Mouse (Mus musculus): Measurements from ENCODE around the gene Pitpna. TPM values are rescaled to one million over a fixed set of nuclear protein-coding genes. Genes with fewer than 3 reads are reported as not detected.
A peak's percentile ranks its signal among the peaks of the same experiment; 100 is the strongest.

Pitpna gene
- total and polyA plus RNA-seq, 2 experiments from 2014 or later, result 90.7 to 109 TPM

GRCm38 (mm10) chr11:75674875-75675274 lies 87.0 kb downstream of the Pitpna start:
- Histone ChIP-seq H3K4me2 (ENCODE audit: low read depth, low read length) (no peak overlapping the region), H3K9ac (replicated peaks; ENCODE audit: low read length) (no peak overlapping the region), H3K27ac (no peak overlapping the region), H3K9me3 (ENCODE audit: low read length) (no peaks in the 10 kb centered on the region), H3K27me3 (ENCODE audit: insufficient read depth, low read length) (no peaks in the 10 kb centered on the region), H3K4me3 (ENCODE audit: low read length) (no peak overlapping the region), H3K36me3 (ENCODE audit: insufficient read depth, low read length) (peaks cover 13% of the 10 kb centered on the region), H3K4me1 (ENCODE audit: insufficient read depth, low read length) (no peaks in the 10 kb centered on the region)
- WGBS, result 68% methylated on average over 3 of the region's 3 CpGs
- no peak for DNase-seq (ENCODE audit: low spot score)
- ATAC-seq, result no peak
- TF ChIP-seq CTCF (IDR thresholded peaks at IDR 0.05; ENCODE audit: low read depth), result no peak

GRCm38 (mm10) chr11:75677881-75678746 lies 90.2 kb downstream of the Pitpna start:
- no peak for DNase-seq (ENCODE audit: low spot score)
- 93% methylated on average over 3 of the region's 3 CpGs for WGBS
- no peak for TF ChIP-seq CTCF (IDR thresholded peaks at IDR 0.05; ENCODE audit: low read depth)
- Histone ChIP-seq H3K27ac (peak overlapping the region; percentile 96; the same call in 1 of the 2 replicates), H3K9me3 (ENCODE audit: low read length) (no peaks in the 10 kb centered on the region), H3K9ac (replicated peaks; ENCODE audit: low read length) (peak overlapping the region; percentile 89; the same call in 1 of the 2 replicates), H3K27me3 (ENCODE audit: insufficient read depth, low read length) (no peaks in the 10 kb centered on the region), H3K4me3 (ENCODE audit: low read length) (peak overlapping the region; percentile 82), H3K4me1 (ENCODE audit: insufficient read depth, low read length) (peaks cover 9% of the 10 kb centered on the region; the same call in 1 of the 2 replicates), H3K36me3 (ENCODE audit: insufficient read depth, low read length) (no peaks in the 10 kb centered on the region), H3K4me2 (ENCODE audit: low read depth, low read length) (peak overlapping the region; percentile 75)
- ATAC-seq, result no peak

Small RNAs within 50 kb of the gene (microRNA-seq; reads per million reads assigned to microRNA genes)
- 0 reads per million in 2 experiments for gene Mir3971

Other genes with a start within 250 kb of the Pitpna start
- gene Rpa1, start 239.8 kb upstream of the Pitpna start, total RNA-seq (2014; rRNA removed), result 66.9 and 105 TPM in 2 replicates
- 51.1 and 55.5 TPM in 2 replicates for gene Rpa1, start 239.8 kb upstream of the Pitpna start, polyA plus RNA-seq (2015; fragmentation: Nextera tagmentation; extraction: Ambion mirVana)
- 12.7 and 14.1 TPM in 2 replicates for gene Smyd4, start 239.7 kb upstream of the Pitpna start, total RNA-seq (2014; rRNA removed)
- 17.1 and 17.7 TPM in 2 replicates for gene Smyd4, start 239.7 kb upstream of the Pitpna start, polyA plus RNA-seq (2015; fragmentation: Nextera tagmentation; extraction: Ambion mirVana)
- gene Serpinf1, start 165.4 kb upstream of the Pitpna start, total RNA-seq (2014; rRNA removed), result 56.6 and 57.6 TPM in 2 replicates
- 41.5 and 47.1 TPM in 2 replicates for gene Serpinf1, start 165.4 kb upstream of the Pitpna start, polyA plus RNA-seq (2015; fragmentation: Nextera tagmentation; extraction: Ambion mirVana)
- gene Serpinf2, start 148.5 kb upstream of the Pitpna start, total RNA-seq (2014; rRNA removed), result 0.05 TPM in 1 of 2 replicates, not detected in the other
- not detected in 2 replicates for gene Serpinf2, start 148.5 kb upstream of the Pitpna start, polyA plus RNA-seq (2015; fragmentation: Nextera tagmentation; extraction: Ambion mirVana)
- gene Wdr81, start 133.4 kb upstream of the Pitpna start, total RNA-seq (2014; rRNA removed), result 19.4 and 20.4 TPM in 2 replicates
- gene Wdr81, start 133.4 kb upstream of the Pitpna start, polyA plus RNA-seq (2015; fragmentation: Nextera tagmentation; extraction: Ambion mirVana), result 3.9 and 4.1 TPM in 2 replicates
- gene Tlcd2, start 126.4 kb upstream of the Pitpna start, total RNA-seq (2014; rRNA removed), result 1.0 and 3.4 TPM in 2 replicates
- 1.5 and 1.6 TPM in 2 replicates for gene Tlcd2, start 126.4 kb upstream of the Pitpna start, polyA plus RNA-seq (2015; fragmentation: Nextera tagmentation; extraction: Ambion mirVana)
- 118 and 126 TPM in 2 replicates for gene Prpf8, start 101.3 kb upstream of the Pitpna start, total RNA-seq (2014; rRNA removed)
- 25.9 and 29.4 TPM in 2 replicates for gene Prpf8, start 101.3 kb upstream of the Pitpna start, polyA plus RNA-seq (2015; fragmentation: Nextera tagmentation; extraction: Ambion mirVana)
- gene Rilp, start 78.0 kb upstream of the Pitpna start, total RNA-seq (2014; rRNA removed), result 3.9 and 6.6 TPM in 2 replicates
- gene Rilp, start 78.0 kb upstream of the Pitpna start, polyA plus RNA-seq (2015; fragmentation: Nextera tagmentation; extraction: Ambion mirVana), result 7.3 and 7.6 TPM in 2 replicates
- 3.3 and 3.7 TPM in 2 replicates for gene Scarf1, start 74.6 kb upstream of the Pitpna start, total RNA-seq (2014; rRNA removed)
- 3.5 and 3.6 TPM in 2 replicates for gene Scarf1, start 74.6 kb upstream of the Pitpna start, polyA plus RNA-seq (2015; fragmentation: Nextera tagmentation; extraction: Ambion mirVana)
- 31.3 and 36.2 TPM in 2 replicates for gene Slc43a2, start 56.4 kb upstream of the Pitpna start, total RNA-seq (2014; rRNA removed)
- 17.2 and 17.8 TPM in 2 replicates for gene Slc43a2, start 56.4 kb upstream of the Pitpna start, polyA plus RNA-seq (2015; fragmentation: Nextera tagmentation; extraction: Ambion mirVana)
- gene Inpp5k, start 42.9 kb downstream of the Pitpna start, total RNA-seq (2014; rRNA removed), result 52.1 and 53.2 TPM in 2 replicates
- gene Inpp5k, start 42.9 kb downstream of the Pitpna start, polyA plus RNA-seq (2015; fragmentation: Nextera tagmentation; extraction: Ambion mirVana), result 38.8 and 43.9 TPM in 2 replicates
- 20.5 and 22.4 TPM in 2 replicates for gene Myo1c, start 62.4 kb downstream of the Pitpna start, total RNA-seq (2014; rRNA removed)
- gene Myo1c, start 62.4 kb downstream of the Pitpna start, polyA plus RNA-seq (2015; fragmentation: Nextera tagmentation; extraction: Ambion mirVana), result 9.3 and 9.5 TPM in 2 replicates
- 83.3 and 111 TPM in 2 replicates for gene Crk, start 91.2 kb downstream of the Pitpna start, total RNA-seq (2014; rRNA removed)
- 82.3 and 82.5 TPM in 2 replicates for gene Crk, start 91.2 kb downstream of the Pitpna start, polyA plus RNA-seq (2015; fragmentation: Nextera tagmentation; extraction: Ambion mirVana)
- 181 and 188 TPM in 2 replicates for gene Ywhae, start 144.8 kb downstream of the Pitpna start, total RNA-seq (2014; rRNA removed)
- 1,457 and 1,531 TPM in 2 replicates for gene Ywhae, start 144.8 kb downstream of the Pitpna start, polyA plus RNA-seq (2015; fragmentation: Nextera tagmentation; extraction: Ambion mirVana)
- 12.7 and 12.8 TPM in 2 replicates for gene Doc2b, start 208.0 kb downstream of the Pitpna start, total RNA-seq (2014; rRNA removed)
- gene Doc2b, start 208.0 kb downstream of the Pitpna start, polyA plus RNA-seq (2015; fragmentation: Nextera tagmentation; extraction: Ambion mirVana), result 4.0 and 4.3 TPM in 2 replicates

All from hindbrain, postnatal 0 days (tissue).